Mouse (Mus musculus): ENCODE measurements around the gene Gm7029. TPM values are rescaled to one million over a fixed set of nuclear protein-coding genes. Genes with fewer than 3 reads are reported as not detected.
"Not testable (repeated sequence)": the region's sequence is repeated elsewhere in the genome, so short reads cannot be mapped to it uniquely, and the experiment has no call there.

The Gm7029 gene
- not detected in 2 replicates for polyA plus RNA-seq (2015; fragmentation: Nextera tagmentation; extraction: Ambion mirVana)

DNA sequence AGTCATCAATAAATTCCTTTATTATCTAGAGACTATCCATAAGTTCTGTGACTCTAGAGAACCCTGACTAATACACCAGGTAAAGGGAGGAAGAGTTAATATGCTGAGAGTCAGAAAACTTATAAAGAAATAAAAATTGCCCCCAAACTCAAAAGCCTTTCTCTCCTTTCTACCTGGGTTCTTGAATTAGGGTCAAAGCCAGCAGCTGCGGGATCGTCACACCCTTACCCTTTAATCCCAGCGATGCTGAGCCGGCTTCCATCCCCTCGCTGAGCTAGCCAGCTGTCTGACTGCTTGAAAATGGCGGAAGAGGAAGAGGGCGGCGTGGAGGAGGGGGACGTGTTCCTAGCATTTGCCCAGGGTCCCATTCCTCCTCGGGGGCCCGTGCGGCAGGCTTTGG lies at the start of gene Gm7029:
Gene Gm7029 (plus strand): TSS at position 301 of the 400 bp plus-strand sequence.
- not testable (repeated sequence) for ATAC-seq (ENCODE audit: extremely low read depth, insufficient number of reproducible peaks, low FRiP score, low TSS enrichment); H3K4me3 ChIP-seq; H3K9me3 ChIP-seq; H3K4me2 ChIP-seq; H3K27ac ChIP-seq (replicated peaks); H3K27me3 ChIP-seq (replicated peaks); H3K9ac ChIP-seq; H3K4me1 ChIP-seq
- H3K36me3 ChIP-seq = peaks cover 34% of the 10 kb centered on the region
- 85% methylated on average over 3 of the region's 12 CpGs for WGBS

DNA sequence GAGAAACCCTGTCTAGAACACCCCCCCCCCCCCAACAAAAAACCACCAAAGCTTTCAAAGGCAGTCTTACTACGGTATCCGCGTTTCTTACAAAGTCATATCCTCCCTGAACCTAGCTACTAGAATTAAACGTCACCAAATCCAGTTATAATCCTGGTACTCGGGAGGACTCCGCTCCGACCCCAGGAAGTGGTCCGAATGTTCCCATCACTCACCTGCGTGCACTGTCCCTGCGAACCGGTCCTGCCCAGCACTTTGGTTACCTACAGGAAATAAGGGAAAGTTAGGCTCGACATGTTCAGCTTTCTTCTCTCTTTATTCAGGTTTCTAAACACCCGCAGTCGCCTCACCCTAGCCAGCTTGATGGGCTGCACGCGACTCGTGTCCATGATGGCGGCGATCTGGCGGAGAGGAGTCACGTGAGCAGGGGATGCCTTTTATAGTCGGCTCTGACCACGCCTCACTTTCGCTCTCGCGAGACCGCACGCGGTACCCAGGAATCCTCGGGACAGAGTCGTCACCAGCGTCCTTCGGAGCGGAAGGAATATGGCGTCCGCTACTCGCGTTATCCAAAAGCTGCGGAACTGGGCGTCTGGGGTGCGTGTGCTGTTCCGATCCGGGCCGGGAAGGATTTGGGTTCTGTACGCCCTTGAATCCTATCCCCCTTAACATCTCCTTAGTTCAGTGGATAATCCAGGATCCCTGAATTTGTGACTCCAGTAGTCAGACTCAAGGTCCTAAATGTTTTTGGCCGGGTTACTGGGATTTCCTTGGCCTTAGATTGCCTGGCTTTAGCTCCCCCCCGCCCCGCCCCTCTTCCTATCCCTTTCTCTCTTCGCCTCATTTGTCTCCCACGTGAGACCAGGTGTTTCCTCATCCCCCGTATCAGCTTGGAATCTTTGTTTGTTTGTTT lies 49.3 kb upstream of the Gm7029 start, which contains the start of the genes Rps28 and Ndufa7:
Gene Rps28 (minus strand): TSS at position 479 of the 913 bp plus-strand sequence.
Gene Ndufa7 (plus strand): TSS at position 489 of the 913 bp plus-strand sequence.
- peak within 1 kb of the TSS; percentile 94 for H3K9ac ChIP-seq
- H3K36me3 ChIP-seq = peaks cover 62% of the 10 kb centered on the region
- H3K4me2 ChIP-seq = peak within 1 kb of the TSS; percentile 93
- WGBS = under 1% methylated on average over 51 of the region's 51 CpGs
- H3K27me3 ChIP-seq (replicated peaks) = no peaks in the 10 kb centered on the region
- H3K9me3 ChIP-seq = no peaks in the 10 kb centered on the region
- H3K27ac ChIP-seq (replicated peaks) = peak within 1 kb of the TSS; percentile 85
- peak within 1 kb of the TSS; percentile 90 for H3K4me3 ChIP-seq
- ATAC-seq (ENCODE audit: extremely low read depth, insufficient number of reproducible peaks, low FRiP score, low TSS enrichment) = peak; percentile 88
- peaks cover 51% of the 10 kb centered on the region for H3K4me1 ChIP-seq

DNA sequence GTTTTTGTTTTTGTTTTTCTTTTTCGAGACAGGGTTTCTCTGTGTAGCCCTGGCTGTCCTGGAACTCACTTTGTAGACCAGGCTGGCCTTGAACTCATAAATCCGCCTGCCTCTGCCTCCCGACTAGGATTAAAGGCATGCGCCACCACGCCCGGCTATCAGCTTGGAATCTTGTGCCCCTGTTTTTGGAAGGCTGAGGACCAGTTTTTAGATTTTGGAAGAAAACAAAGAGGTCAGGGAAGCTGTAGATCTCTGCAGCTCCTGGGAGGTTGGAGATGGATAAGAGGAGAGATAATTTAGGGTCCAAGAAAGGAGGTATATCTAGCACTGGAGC lies 48.7 kb upstream of the Gm7029 start:
- H3K9me3 ChIP-seq; H3K27me3 ChIP-seq (replicated peaks); ATAC-seq (ENCODE audit: extremely low read depth, insufficient number of reproducible peaks, low FRiP score, low TSS enrichment): not testable (repeated sequence)
- peak overlapping the region; percentile 83 for H3K4me2 ChIP-seq
- peak overlapping the region; percentile 94 for H3K9ac ChIP-seq
- peaks cover 62% of the 10 kb centered on the region for H3K36me3 ChIP-seq
- 8% methylated on average over 6 of the region's 6 CpGs for WGBS
- peak overlapping the region; percentile 90 for H3K4me3 ChIP-seq
- H3K4me1 ChIP-seq = peaks cover 56% of the 10 kb centered on the region
- peak overlapping the region; percentile 85 for H3K27ac ChIP-seq (replicated peaks)

DNA sequence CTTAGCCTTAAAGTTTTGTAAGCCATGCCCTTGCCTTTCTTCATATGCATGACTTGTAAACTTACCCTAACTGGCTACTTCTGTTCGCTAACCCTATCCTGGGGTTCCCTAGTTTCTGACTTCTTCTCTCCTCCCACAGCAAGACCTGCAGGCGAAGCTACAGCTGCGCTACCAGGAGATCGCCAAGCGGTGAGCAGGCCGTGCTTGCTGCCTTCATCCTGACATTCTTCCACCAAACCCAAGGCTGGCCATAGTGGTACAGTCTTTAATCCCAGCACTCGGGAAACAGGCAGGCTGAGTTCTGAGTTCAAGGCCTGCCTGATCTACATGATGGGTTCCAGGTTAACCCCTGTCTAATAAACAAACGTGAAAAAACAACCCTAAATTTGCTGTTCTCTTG lies 48.2 kb upstream of the Gm7029 start:
- no peaks in the 10 kb centered on the region for H3K27me3 ChIP-seq (replicated peaks)
- H3K4me3 ChIP-seq = peak overlapping the region; percentile 90
- peaks cover 62% of the 10 kb centered on the region for H3K36me3 ChIP-seq
- no peak for ATAC-seq (ENCODE audit: extremely low read depth, insufficient number of reproducible peaks, low FRiP score, low TSS enrichment)
- peaks cover 56% of the 10 kb centered on the region for H3K4me1 ChIP-seq
- H3K27ac ChIP-seq (replicated peaks) = no peak overlapping the region
- H3K9ac ChIP-seq = peak overlapping the region; percentile 94
- peak overlapping the region; percentile 83 for H3K4me2 ChIP-seq
- no peaks in the 10 kb centered on the region for H3K9me3 ChIP-seq
- 80% methylated on average over 8 of the region's 8 CpGs for WGBS

DNA sequence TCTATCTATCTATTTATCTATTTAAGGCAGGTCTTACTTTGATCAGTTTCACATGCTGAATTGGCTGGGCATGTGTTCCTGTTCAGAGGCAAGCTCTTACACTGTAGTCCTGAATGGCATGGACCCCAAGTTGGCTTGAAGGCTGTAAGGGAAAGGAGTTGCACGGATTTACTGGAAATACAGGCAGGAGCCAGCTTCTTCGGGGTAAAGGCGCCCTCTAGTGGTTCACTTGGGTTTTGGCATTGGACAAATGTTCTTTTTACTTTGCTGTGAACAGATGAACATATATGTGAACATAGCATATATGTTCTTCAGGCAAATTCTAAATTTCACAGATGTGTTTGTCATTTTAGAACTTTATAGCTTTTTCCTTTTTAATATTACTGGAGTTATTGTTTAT lies 46.8 kb upstream of the Gm7029 start:
- Histone ChIP-seq H3K36me3 (peaks cover 61% of the 10 kb centered on the region), H3K9me3 (no peaks in the 10 kb centered on the region)
- no peak for ATAC-seq (ENCODE audit: extremely low read depth, insufficient number of reproducible peaks, low FRiP score, low TSS enrichment)

DNA sequence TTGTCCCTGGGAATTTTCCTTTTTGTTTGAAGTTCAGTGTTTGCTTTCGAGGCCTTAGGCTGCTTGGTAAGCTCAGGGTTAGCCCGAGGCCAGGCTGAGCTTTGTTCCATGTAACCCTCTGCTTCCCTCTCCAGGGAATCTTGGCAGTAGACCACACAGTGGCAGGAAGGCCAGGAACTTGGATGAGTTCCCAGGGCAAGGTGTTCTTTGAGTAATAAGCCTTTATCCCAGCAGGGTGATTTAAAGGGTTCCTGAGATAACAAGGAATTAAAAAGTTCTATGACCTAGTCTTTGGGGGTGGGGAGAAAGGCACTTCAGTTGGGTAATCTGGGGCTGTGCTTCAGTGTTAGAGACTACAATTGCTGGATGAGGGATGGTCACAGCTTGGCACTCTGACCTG lies 44.7 kb upstream of the Gm7029 start:
- H3K4me1 ChIP-seq = peaks cover 35% of the 10 kb centered on the region
- no peaks in the 10 kb centered on the region for H3K27me3 ChIP-seq (replicated peaks)
- no peak overlapping the region for H3K4me3 ChIP-seq
- H3K9ac ChIP-seq = peak overlapping the region; percentile 24; the same call in 1 of the 2 replicates
- peaks cover 65% of the 10 kb centered on the region for H3K36me3 ChIP-seq
- H3K4me2 ChIP-seq = no peak overlapping the region
- WGBS = 28% methylated on average over 2 of the region's 2 CpGs
- H3K9me3 ChIP-seq = no peaks in the 10 kb centered on the region
- no peak for ATAC-seq (ENCODE audit: extremely low read depth, insufficient number of reproducible peaks, low FRiP score, low TSS enrichment)
- H3K27ac ChIP-seq (replicated peaks) = peak overlapping the region; percentile 50

More for the DNA sequence above, 46.8 kb upstream of the Gm7029 start:
- H3K4me1 ChIP-seq = peaks cover 54% of the 10 kb centered on the region
- no peaks in the 10 kb centered on the region for H3K27me3 ChIP-seq (replicated peaks)
- 0% methylated on average over 3 of the region's 3 CpGs for WGBS
- no peak overlapping the region for H3K9ac ChIP-seq
- no peak overlapping the region for H3K4me2 ChIP-seq
- H3K4me3 ChIP-seq = no peak overlapping the region
- H3K27ac ChIP-seq (replicated peaks) = no peak overlapping the region

DNA sequence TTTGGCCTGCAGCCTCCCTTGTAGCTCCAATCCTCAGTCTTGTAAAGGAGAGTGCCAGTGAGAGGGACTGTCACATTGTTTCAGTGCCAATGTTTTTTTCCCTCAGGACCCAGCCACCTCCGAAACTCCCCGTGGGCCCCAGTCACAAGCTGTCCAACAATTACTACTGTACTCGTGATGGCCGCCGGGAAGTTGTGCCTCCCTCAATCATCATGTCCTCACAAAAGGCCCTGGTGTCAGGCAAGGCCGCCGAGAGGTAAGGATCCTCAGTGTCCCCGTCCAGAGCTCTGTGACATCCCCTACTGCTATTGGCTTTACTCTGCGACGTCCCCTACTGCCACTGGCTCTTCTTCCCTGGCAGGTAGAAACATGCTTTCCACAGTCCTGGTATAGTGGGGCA lies 44.1 kb upstream of the Gm7029 start:
- Histone ChIP-seq H3K4me3 (no peak overlapping the region), H3K9ac (peak overlapping the region; percentile 24; the same call in 1 of the 2 replicates), H3K36me3 (peaks cover 72% of the 10 kb centered on the region), H3K4me2 (no peak overlapping the region), H3K9me3 (no peaks in the 10 kb centered on the region), H3K27ac (replicated peaks) (peak overlapping the region; percentile 50; the same call in 1 of the 2 replicates), H3K27me3 (replicated peaks) (no peaks in the 10 kb centered on the region), H3K4me1 (peaks cover 35% of the 10 kb centered on the region)
- 90% methylated on average over 10 of the region's 10 CpGs for WGBS
- no peak for ATAC-seq (ENCODE audit: extremely low read depth, insufficient number of reproducible peaks, low FRiP score, low TSS enrichment)

DNA sequence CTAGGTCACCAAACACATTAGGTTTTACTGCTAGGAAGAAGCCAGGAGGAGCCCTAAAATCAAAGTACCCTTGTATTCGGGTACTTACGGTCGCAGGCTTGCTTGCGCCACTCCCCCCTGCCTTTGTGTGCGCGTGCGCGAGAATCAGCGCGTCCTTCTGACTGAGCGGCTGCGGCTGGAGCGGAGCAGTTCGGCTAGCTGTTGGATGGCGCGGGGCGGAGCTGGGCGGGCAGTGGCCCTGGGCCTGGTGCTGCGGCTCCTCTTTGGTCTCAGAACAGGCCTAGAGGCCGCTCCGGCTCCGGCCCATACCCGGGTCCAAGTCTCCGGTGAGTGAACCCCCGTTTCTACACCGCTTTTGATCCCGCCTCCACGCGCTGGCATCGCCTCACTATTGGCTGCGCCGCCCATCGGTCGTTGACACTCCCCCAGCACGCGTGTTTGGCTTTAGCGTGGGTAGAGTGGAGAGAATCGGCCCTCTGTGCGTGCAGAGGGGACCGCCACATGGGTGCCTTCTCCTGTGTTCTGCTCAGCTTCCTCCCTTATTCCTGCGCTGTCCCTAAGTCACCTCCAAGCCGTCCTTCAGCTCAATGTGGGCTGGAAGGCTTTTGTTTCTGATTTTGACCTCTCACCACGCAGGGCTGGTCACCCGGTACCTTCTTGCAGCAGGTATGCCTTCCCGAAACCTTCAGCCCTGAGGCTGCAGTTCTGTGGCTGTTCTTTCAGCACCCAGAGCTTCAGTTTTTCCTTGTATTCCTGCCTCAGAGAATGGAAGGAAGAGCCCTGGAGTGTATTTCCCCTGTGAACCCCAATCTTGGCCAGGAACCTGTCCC lies 30.5 kb upstream of the Gm7029 start, which contains the start of gene Cd320:
Gene Cd320 (plus strand): TSS at position 126 of the 830 bp plus-strand sequence.
- ATAC-seq (ENCODE audit: extremely low read depth, insufficient number of reproducible peaks, low FRiP score, low TSS enrichment) = peak; percentile 75
- under 1% methylated on average over 45 of the region's 45 CpGs for WGBS

DNA sequence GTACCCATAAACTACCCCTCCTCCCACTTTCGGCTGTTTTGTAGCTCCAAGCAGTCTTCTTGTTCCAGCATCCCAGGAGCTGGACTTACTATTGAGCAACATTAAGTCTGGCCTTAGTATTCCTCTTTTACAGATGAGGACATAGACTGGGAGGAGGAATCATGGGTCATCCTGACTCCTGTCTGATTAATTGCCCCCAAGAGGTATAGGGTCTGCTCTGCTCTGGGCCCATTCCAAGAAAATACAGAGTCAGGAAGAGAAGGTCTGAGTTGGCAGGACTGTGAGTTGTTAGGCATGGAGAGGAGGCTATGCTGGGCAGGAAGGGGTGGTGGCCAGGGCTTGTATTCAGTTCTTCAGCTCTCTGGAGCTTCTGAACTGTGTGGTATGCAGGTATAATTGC lies 29.4 kb upstream of the Gm7029 start:
- Histone ChIP-seq H3K4me2 (peak overlapping the region; percentile 81), H3K27me3 (replicated peaks) (no peaks in the 10 kb centered on the region), H3K27ac (replicated peaks) (no peak overlapping the region), H3K9ac (peak overlapping the region; percentile 87), H3K36me3 (peaks cover 30% of the 10 kb centered on the region), H3K4me1 (peaks cover 16% of the 10 kb centered on the region), H3K4me3 (peak overlapping the region; percentile 86), H3K9me3 (no peaks in the 10 kb centered on the region)
- no peak for ATAC-seq (ENCODE audit: extremely low read depth, insufficient number of reproducible peaks, low FRiP score, low TSS enrichment)
- WGBS = 69% methylated on average over 1 of the region's 1 CpGs

More for the DNA sequence above, 30.5 kb upstream of the Gm7029 start, which contains the start of gene Cd320:
- peaks cover 32% of the 10 kb centered on the region for H3K36me3 ChIP-seq
- H3K27me3 ChIP-seq (replicated peaks) = no peaks in the 10 kb centered on the region
- peak within 1 kb of the TSS; percentile 86 for H3K4me3 ChIP-seq
- peak within 1 kb of the TSS; percentile 68 for H3K27ac ChIP-seq (replicated peaks)
- peak within 1 kb of the TSS; percentile 87 for H3K9ac ChIP-seq
- peak within 1 kb of the TSS; percentile 81 for H3K4me2 ChIP-seq
- peaks cover 16% of the 10 kb centered on the region for H3K4me1 ChIP-seq
- no peaks in the 10 kb centered on the region for H3K9me3 ChIP-seq

GRCm38 (mm10) chr17:33848139-33848538 lies 25.5 kb upstream of the Gm7029 start:
- no peak overlapping the region for H3K4me3 ChIP-seq
- no peaks in the 10 kb centered on the region for H3K27me3 ChIP-seq (replicated peaks)
- H3K4me2 ChIP-seq = no peak overlapping the region
- 57% methylated on average over 8 of the region's 8 CpGs for WGBS
- no peak overlapping the region for H3K9ac ChIP-seq
- peaks cover 21% of the 10 kb centered on the region for H3K36me3 ChIP-seq
- no peak overlapping the region for H3K27ac ChIP-seq (replicated peaks)
- ATAC-seq (ENCODE audit: extremely low read depth, insufficient number of reproducible peaks, low FRiP score, low TSS enrichment) = no peak
- no peaks in the 10 kb centered on the region for H3K9me3 ChIP-seq
- H3K4me1 ChIP-seq = peaks cover 13% of the 10 kb centered on the region

DNA sequence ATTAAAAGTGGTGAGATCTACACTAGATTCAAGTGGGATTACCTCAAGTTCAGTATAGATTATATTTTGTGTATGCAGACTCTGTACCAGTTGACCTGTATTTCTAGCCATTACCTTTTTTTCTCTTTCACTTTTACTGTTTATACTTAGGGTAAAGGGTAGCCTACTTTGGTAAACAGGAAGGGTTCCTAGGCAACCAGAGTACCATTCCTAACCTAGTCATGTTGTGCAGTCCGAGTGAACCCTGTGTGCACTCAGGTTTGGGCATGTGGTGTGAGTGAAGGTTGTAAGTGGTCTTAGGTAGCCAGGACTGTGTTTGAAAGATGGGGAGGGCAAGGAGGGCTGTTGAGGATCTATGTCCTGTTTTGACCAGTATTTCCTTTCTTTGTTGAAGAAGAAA lies 22.3 kb upstream of the Gm7029 start:
- WGBS = 42% methylated on average over 1 of the region's 1 CpGs
- Histone ChIP-seq H3K27me3 (replicated peaks) (no peaks in the 10 kb centered on the region), H3K27ac (replicated peaks) (no peak overlapping the region), H3K9me3 (no peaks in the 10 kb centered on the region), H3K9ac (no peak overlapping the region), H3K4me2 (no peak overlapping the region), H3K4me1 (no peaks in the 10 kb centered on the region), H3K36me3 (peaks cover 21% of the 10 kb centered on the region), H3K4me3 (no peak overlapping the region)
- ATAC-seq (ENCODE audit: extremely low read depth, insufficient number of reproducible peaks, low FRiP score, low TSS enrichment) = no peak

Measured in heart, embryonic 13.5 days (tissue).